Mouse (Mus musculus): ENCODE measurements at regions not wholly inside any gene's neighbourhood (a gene's known extent, or its start where the extent isn't known, plus 50 kb on each side); places are given as distances from the start of the nearest gene placed in this dataset.

DNA sequence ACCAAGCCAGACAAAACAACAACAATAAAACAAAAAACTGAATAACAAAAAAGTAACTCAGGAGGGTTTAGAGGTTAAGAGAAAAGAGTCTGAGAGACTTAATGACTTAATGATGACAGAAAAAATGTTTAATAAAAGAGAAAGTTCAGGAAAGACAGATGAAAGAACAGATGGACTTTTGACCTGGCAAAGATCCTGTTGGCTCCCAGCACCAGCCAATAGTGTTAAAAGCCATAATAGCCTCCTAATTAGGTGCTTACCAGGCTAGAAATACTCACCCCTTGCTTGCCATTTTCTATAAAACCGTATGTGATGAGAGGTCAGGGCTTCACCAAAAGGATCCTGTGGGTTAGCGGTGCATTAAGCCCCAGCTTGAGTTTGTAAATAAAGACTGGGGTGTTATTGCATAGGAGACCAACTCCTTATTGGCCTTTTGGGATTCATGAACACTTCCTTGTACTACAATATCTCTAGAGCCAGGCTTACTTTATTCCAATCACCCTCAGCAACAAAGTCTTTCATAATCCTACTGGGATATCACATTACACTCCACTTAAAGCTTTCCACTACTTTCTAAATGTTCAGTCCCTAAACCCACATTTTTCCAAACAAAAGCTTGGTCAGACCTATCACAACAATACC, 282.1 kb upstream of the Rasa1 start:
- intact Hi-C loops (cut with DNase I) = no loop called here
- no peak for DNase-seq (ENCODE audit: low spot score in 2 of 2)

DNA sequence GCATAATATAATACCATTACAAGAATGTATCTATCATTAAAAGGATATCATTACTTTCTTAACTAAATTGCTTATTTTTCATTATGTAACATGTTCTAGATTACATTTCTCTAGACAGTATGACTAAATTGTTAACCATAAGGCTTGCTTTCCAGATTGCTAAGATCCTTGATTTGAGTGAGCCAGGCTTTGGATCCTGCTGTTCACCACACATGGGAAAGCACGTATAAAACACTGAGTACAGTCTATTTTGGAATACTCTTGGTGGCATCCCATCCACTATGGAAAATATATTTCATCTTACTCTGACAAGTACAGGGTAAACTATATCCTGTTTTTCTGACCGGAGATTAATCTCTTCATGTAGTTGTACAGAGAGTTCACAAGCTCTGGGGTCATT, 268.9 kb upstream of the Rasa1 start:
- DNase-seq (ENCODE audit: low spot score in 2 of 2) = peak in 1 of 2 experiments; percentile 37
- intact Hi-C loops (cut with DNase I) = no loop called here

GRCm38 (mm10) chr13:85556101-85556853, 267.3 kb upstream of the Rasa1 start:
- intact Hi-C loops (cut with DNase I) = no loop called here
- DNase-seq (ENCODE audit: low spot score in 2 of 2) = peak; percentile 45 to 77

DNA sequence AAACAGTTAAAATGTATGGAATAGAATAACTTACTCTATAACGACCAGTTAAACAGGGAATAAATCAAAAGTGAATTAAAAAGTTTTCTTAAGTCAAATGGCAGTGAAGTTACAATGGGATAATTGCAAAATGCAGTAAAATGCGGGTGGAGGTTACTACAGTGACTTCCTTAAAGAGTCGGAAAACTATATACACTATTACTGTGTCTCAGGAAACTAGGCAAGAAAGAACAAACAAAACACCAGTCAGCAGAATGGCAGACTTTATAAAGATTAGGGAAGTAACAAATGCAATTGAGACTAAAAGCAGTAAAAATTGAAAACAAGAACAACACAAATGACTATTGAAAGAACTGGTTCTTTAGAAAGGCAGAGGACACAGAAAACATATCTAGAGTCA, 264.1 kb upstream of the Rasa1 start:
- no peak for DNase-seq (ENCODE audit: low spot score in 2 of 2)
- intact Hi-C loops (cut with DNase I) = no loop called here

GRCm38 (mm10) chr13:85509671-85510070, 220.7 kb upstream of the Rasa1 start:
- no peak for DNase-seq (ENCODE audit: low spot score in 2 of 2)
- intact Hi-C loops (cut with DNase I) = no loop called here

- intact Hi-C loops (cut with DNase I) = no loop called here
- DNase-seq (ENCODE audit: low spot score in 2 of 2) = no peak
Measured at GRCm38 (mm10) chr13:85508552-85508951, 219.6 kb upstream of the Rasa1 start.

- no peak for DNase-seq (ENCODE audit: low spot score in 2 of 2)
Measured at GRCm38 (mm10) chr13:85507374-85508101, 218.6 kb upstream of the Rasa1 start.

GRCm38 (mm10) chr13:85506875-85507274, 217.9 kb upstream of the Rasa1 start:
- DNase-seq (ENCODE audit: low spot score in 2 of 2) = no peak
- intact Hi-C loops (cut with DNase I) = no loop called here

More at GRCm38 (mm10) chr13:85507374-85508101, 218.6 kb upstream of the Rasa1 start:
- intact Hi-C loops (cut with DNase I) = no loop called here

GRCm38 (mm10) chr13:85506030-85506429, 217.1 kb upstream of the Rasa1 start:
- intact Hi-C loops (cut with DNase I) = no loop called here
- no peak for DNase-seq (ENCODE audit: low spot score in 2 of 2)

- intact Hi-C loops (cut with DNase I) = no loop called here
Measured at GRCm38 (mm10) chr13:85505046-85505445, 216.1 kb upstream of the Rasa1 start.

GRCm38 (mm10) chr13:85504001-85504400, 215.1 kb upstream of the Rasa1 start:
- intact Hi-C loops (cut with DNase I) = no loop called here
- DNase-seq (ENCODE audit: low spot score in 2 of 2) = no peak

More at GRCm38 (mm10) chr13:85505046-85505445, 216.1 kb upstream of the Rasa1 start:
- DNase-seq (ENCODE audit: low spot score in 2 of 2) = no peak

DNA sequence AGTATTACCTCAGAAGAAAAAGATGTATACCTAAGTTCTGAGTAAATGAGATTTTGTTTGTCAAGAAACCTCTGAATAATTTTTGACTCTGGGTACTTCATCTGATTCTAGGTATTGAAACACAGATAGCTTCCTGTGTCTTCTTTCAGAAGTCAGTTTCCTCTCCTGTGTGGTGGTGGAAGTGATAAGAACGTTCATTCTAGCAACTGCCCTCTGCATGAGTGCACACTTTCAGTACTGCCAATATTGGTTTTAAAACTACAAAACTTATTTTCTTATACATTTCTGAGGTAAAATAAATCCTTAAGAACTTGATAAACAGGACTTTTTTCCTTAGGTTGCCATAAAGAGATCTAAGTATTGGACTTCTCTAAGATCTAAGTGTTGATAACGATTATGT, 209.8 kb upstream of the Rasa1 start:
- intact Hi-C loops (cut with DNase I) = no loop called here
- DNase-seq (ENCODE audit: low spot score in 2 of 2) = no peak

GRCm38 (mm10) chr13:85484790-85485189, 195.9 kb upstream of the Rasa1 start:
- intact Hi-C loops (cut with DNase I) = no loop called here
- DNase-seq (ENCODE audit: low spot score in 2 of 2) = no peak

DNA sequence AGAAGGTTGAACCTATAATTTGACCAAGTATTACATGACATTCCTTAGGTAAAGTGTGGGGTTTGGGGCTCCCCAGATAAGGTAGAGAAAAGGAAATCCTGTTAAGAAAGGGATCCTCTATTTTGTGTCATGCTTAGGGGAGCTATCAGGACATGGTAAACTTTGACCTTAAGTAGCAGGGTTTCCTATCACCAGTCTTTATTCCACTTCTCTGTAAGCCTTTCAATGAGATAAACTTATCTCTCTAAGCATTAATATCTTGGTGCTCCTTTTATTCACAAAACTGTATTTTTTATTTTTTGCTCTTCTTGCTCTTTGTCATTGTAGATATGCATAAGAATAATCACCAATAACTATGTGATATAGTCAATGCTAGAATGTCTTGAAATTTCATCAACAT, 194.4 kb upstream of the Rasa1 start:
- DNase-seq (ENCODE audit: low spot score in 2 of 2) = no peak
- intact Hi-C loops (cut with DNase I) = no loop called here

- intact Hi-C loops (cut with DNase I) = no loop called here
- DNase-seq (ENCODE audit: low spot score in 2 of 2) = no peak
Measured at GRCm38 (mm10) chr13:85479405-85479804, 190.5 kb upstream of the Rasa1 start.

DNA sequence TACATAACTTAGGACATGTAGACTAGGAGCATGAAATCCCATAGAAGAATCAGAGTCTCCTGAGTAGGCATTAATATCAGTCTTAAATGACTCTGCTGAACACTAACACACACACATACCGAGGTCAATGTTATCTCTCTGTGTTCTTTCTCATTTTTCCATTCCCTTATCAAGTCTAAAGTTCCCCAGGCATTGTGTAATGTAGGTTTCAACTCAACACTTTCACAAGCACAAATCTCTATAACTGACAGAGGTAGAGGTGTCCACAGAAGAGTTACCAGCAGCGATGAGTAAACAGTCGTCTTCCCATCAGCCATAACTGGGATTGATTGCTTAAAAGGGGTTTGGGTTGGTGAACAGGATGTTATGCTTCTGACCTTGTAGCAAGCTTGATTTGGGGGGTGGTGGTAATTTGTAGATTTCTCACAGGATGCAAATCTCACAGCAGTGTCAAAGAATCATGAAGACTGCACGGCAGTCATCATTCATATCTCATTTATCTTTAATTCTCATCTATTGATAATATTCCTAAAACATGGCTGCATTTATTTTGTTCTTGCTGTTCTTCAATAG, 187.4 kb upstream of the Rasa1 start:
- intact Hi-C loops (cut with DNase I) = no loop called here

DNA sequence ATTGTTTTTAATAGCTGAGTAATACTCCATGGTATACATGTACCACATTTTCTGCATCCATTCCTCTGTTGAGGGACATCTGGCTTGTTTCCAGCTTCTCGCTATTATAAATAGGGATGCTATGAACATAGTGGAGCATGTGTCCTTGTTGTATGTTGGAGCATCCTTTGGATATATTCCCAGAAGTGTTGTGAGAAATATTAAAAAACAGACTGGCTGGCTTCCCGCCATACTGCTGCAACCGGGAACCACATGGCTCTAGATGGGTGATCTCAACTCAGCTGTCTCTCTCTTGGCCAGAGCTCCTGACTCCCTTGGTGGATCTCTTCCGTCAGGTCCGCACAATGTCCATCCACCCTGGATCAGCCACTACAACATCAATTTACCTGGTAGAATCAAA, 182.4 kb upstream of the Rasa1 start:
- peak; percentile 3 to 10 for DNase-seq (ENCODE audit: low spot score in 2 of 2)
- intact Hi-C loops (cut with DNase I) = no loop called here

More for the DNA sequence above, 187.4 kb upstream of the Rasa1 start:
- DNase-seq (ENCODE audit: low spot score in 2 of 2) = no peak

- intact Hi-C loops (cut with DNase I) = no loop called here
- no peak for DNase-seq (ENCODE audit: low spot score in 2 of 2)
Measured at GRCm38 (mm10) chr13:85459387-85459786, 170.5 kb upstream of the Rasa1 start.

DNA sequence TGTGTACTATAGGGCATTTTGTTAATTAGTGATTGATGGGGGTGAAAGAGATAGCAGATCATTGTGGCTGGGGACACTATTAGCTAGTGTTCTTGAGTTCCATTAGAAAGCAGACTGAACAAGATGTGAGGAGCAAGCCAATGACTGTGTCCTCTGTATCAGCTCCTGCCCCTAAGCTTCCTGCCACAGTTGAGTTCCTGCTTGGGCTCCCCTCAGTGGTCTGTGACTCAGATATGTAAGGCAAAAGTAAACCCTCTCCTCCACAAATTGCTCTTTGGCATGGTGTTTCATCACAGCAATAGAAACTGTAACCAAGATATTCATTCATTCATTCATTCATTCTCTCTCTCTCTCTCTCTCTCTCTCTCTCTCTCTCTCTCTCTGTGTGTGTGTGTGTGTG, 169.7 kb upstream of the Rasa1 start:
- intact Hi-C loops (cut with DNase I) = no loop called here
- no peak for DNase-seq (ENCODE audit: low spot score in 2 of 2)

GRCm38 (mm10) chr13:85439581-85439980, 150.7 kb upstream of the Rasa1 start:
- no peak for DNase-seq (ENCODE audit: low spot score in 2 of 2)
- intact Hi-C loops (cut with DNase I) = loop anchor here (5.0 kb wide), 1 partner anchor 152 kb away; the partner anchor contains the start of gene Rasa1

Data from left cerebral cortex, postnatal 14 days (tissue).